Mouse (Mus musculus) CH12.LX (cell line): ENCODE results near the gene Dscaml1. TPM values are rescaled to one million over a fixed set of nuclear protein-coding genes. Genes with fewer than 3 reads are reported as not detected.

Experiments
- DNase-seq: peaks from one replicate; pipeline ENCODE4 v3.0.0-alpha.2; 2013; ENCODE audit errors: extremely low read depth
- H3K27ac ChIP-seq: 2 replicates; pipeline ENCODE4 v1.5.1; 2012; ENCODE audit warnings: low read depth, mild to moderate bottlenecking, control low read depth, moderate library complexity; ENCODE audit not compliant: insufficient read depth
- H3K27me3 ChIP-seq: replicated peaks from 2 replicates; pipeline ENCODE3; 2012; ENCODE audit warnings: inconsistent platforms
- H3K36me3 ChIP-seq, 2 experiments: replicated peaks in 1 of 2; 2 replicates each; pipeline versions ENCODE3 to v1.6.1; 2012; ENCODE audit warnings: inconsistent platforms in 1 of 2, low read length in 1 of 2, mild to moderate bottlenecking in 1 of 2, mixed read lengths in 1 of 2, moderate library complexity in 1 of 2; ENCODE audit not compliant: control insufficient read depth in 1 of 2, insufficient read depth in 1 of 2
- H3K4me1 ChIP-seq, 2 experiments: 2 replicates each; pipeline ENCODE4 v1.6.1; 2012; ENCODE audit warnings: inconsistent platforms in 1 of 2, moderate library complexity in 1 of 2; ENCODE audit not compliant: insufficient read depth in 2 of 2, control insufficient read depth in 1 of 2
- H3K4me2 ChIP-seq: 2 replicates; pipeline ENCODE4 v1.6.1; 2012; ENCODE audit warnings: low read depth, mild to moderate bottlenecking, control low read depth; ENCODE audit not compliant: poor library complexity, insufficient read depth, severe bottlenecking
- H3K4me3 ChIP-seq, 3 experiments: fragments of 150-350 bp in 1 of 3; sonication (generic) in 1 of 3; replicated peaks in 1 of 3; 2 replicates each; pipeline versions ENCODE3 to v1.5.1; 2011 to 2012; ENCODE audit warnings: low read depth in 2 of 3, low read length in 2 of 3, mild to moderate bottlenecking in 2 of 3, moderate library complexity in 2 of 3, control low read depth in 1 of 3, improper control_type of control experiment in 1 of 3, inconsistent platforms in 1 of 3, mixed read lengths in 1 of 3; ENCODE audit not compliant: poor library complexity in 1 of 3
- H3K79me2 ChIP-seq: replicated peaks from 2 replicates; pipeline ENCODE4 v1.6.1; 2012; ENCODE audit warnings: mild to moderate bottlenecking, moderate library complexity; ENCODE audit not compliant: control insufficient read depth, poor library complexity, insufficient read depth, severe bottlenecking; ENCODE audit errors: extremely low read depth
- H3K9ac ChIP-seq: 2 replicates; pipeline ENCODE4 v1.6.1; 2012; ENCODE audit warnings: low read depth, mild to moderate bottlenecking, control low read depth, moderate library complexity; ENCODE audit not compliant: insufficient read depth
- H3K9me3 ChIP-seq: replicated peaks from 2 replicates; pipeline ENCODE3; 2012; ENCODE audit warnings: low read length, inconsistent platforms, mixed read lengths
- BHLHE40 ChIP-seq: IDR thresholded peaks from 2 replicates; pipeline ENCODE4 v1.6.1; 2011; ENCODE audit warnings: mild to moderate bottlenecking, low read depth, low read length, improper control_type of control experiment
- CHD1 ChIP-seq: IDR thresholded peaks from 2 replicates; pipeline ENCODE4 v1.6.1; 2012; ENCODE audit warnings: low read depth, low read length, improper control_type of control experiment, inconsistent platforms
- CHD2 ChIP-seq: IDR thresholded peaks from 2 replicates; pipeline ENCODE4 v1.6.1; 2011; ENCODE audit warnings: low read length, improper control_type of control experiment
- CTCF ChIP-seq, 2 experiments: IDR thresholded peaks in 1 of 2; conservative IDR thresholded peaks in 1 of 2; 2 replicates each; pipeline ENCODE4 v1.5.1; 2011 to 2012; ENCODE audit warnings: low read depth in 2 of 2, low read length in 2 of 2, improper control_type of control experiment in 1 of 2, inconsistent platforms in 1 of 2, mild to moderate bottlenecking in 1 of 2, moderate library complexity in 1 of 2
- EP300 ChIP-seq: IDR thresholded peaks from 2 replicates; pipeline ENCODE4 v1.6.1; 2011; ENCODE audit warnings: low read length, improper control_type of control experiment
- GABPA ChIP-seq: IDR thresholded peaks from 2 replicates; pipeline ENCODE4 v1.6.1; 2012; ENCODE audit warnings: low read depth, low read length, improper control_type of control experiment, inconsistent platforms; ENCODE audit not compliant: insufficient replicate concordance
- HCFC1 ChIP-seq: IDR thresholded peaks from 2 replicates; pipeline ENCODE4 v1.6.1; 2012; ENCODE audit warnings: low read depth, mild to moderate bottlenecking, inconsistent platforms, low read length, improper control_type of control experiment
- IRF4 ChIP-seq: IDR thresholded peaks from 2 replicates; pipeline ENCODE4 v1.6.1; 2014; ENCODE audit warnings: low read depth, mild to moderate bottlenecking, inconsistent platforms, low read length, improper control_type of control experiment
- JUN ChIP-seq: IDR thresholded peaks from 2 replicates; pipeline ENCODE4 v1.6.1; 2011; ENCODE audit warnings: low read depth, mild to moderate bottlenecking, low read length, improper control_type of control experiment, moderate library complexity; ENCODE audit not compliant: insufficient read depth
- JUND ChIP-seq: conservative IDR thresholded peaks from 2 replicates; pipeline ENCODE4 v1.6.1; 2011; ENCODE audit warnings: low read depth, low read length, improper control_type of control experiment
- KAT2A ChIP-seq: IDR thresholded peaks from 2 replicates; pipeline ENCODE4 v1.6.1; 2012; ENCODE audit warnings: low read length, improper control_type of control experiment, inconsistent platforms; ENCODE audit not compliant: insufficient replicate concordance
- MAFK ChIP-seq: IDR thresholded peaks from 2 replicates; pipeline ENCODE4 v1.6.1; 2011; ENCODE audit warnings: low read length, improper control_type of control experiment; ENCODE audit not compliant: insufficient replicate concordance
- MAX ChIP-seq: IDR thresholded peaks from 2 replicates; pipeline ENCODE4 v1.6.1; 2011; ENCODE audit warnings: low read length, improper control_type of control experiment
- MEF2A ChIP-seq: IDR thresholded peaks from 2 replicates; pipeline ENCODE4 v1.6.1; 2014; ENCODE audit warnings: low read depth, mild to moderate bottlenecking, inconsistent platforms, low read length, improper control_type of control experiment, borderline replicate concordance
- MXI1 ChIP-seq: IDR thresholded peaks from 2 replicates; pipeline ENCODE4 v1.6.1; 2011; ENCODE audit warnings: mild to moderate bottlenecking, low read depth, low read length, improper control_type of control experiment
- MYC ChIP-seq: IDR thresholded peaks from 2 replicates; pipeline ENCODE4 v1.6.1; 2011; ENCODE audit warnings: low read depth, mild to moderate bottlenecking, improper control_type of control experiment, low read length
- NRF1 ChIP-seq: IDR thresholded peaks from 2 replicates; pipeline ENCODE4 v1.6.1; 2014; ENCODE audit warnings: low read depth, mild to moderate bottlenecking, inconsistent platforms, low read length, improper control_type of control experiment, moderate library complexity
- POLR2A ChIP-seq: IDR thresholded peaks from 2 replicates; pipeline ENCODE4 v1.6.1; 2011; ENCODE audit warnings: low read depth, mild to moderate bottlenecking, improper control_type of control experiment, low read length
- RAD21 ChIP-seq: IDR thresholded peaks from 2 replicates; pipeline ENCODE4 v1.6.1; 2011; ENCODE audit warnings: low read depth, mild to moderate bottlenecking, low read length, improper control_type of control experiment, moderate library complexity
- RCOR1 ChIP-seq: conservative IDR thresholded peaks from 2 replicates; pipeline ENCODE4 v1.6.1; 2012; ENCODE audit warnings: low read depth, mild to moderate bottlenecking, inconsistent platforms, low read length, improper control_type of control experiment
- SMC3 ChIP-seq: IDR thresholded peaks from 2 replicates; pipeline ENCODE4 v1.6.1; 2011; ENCODE audit warnings: low read depth, low read length, improper control_type of control experiment
- TBP ChIP-seq: conservative IDR thresholded peaks from 2 replicates; pipeline ENCODE4 v1.6.1; 2011; ENCODE audit warnings: low read depth, low read length, improper control_type of control experiment
- UBTF ChIP-seq: IDR thresholded peaks from 2 replicates; pipeline ENCODE4 v1.6.1; 2012; ENCODE audit warnings: low read depth, mild to moderate bottlenecking, inconsistent platforms, low read length, improper control_type of control experiment, moderate library complexity
- USF1 ChIP-seq: IDR thresholded peaks from 2 replicates; pipeline ENCODE4 v1.6.1; 2014; ENCODE audit warnings: low read depth, mild to moderate bottlenecking, inconsistent platforms, low read length, improper control_type of control experiment
- USF2 ChIP-seq: conservative IDR thresholded peaks from 2 replicates; pipeline ENCODE4 v1.6.1; 2011; ENCODE audit warnings: low read depth, low read length, improper control_type of control experiment
- ZC3H11A ChIP-seq: IDR thresholded peaks from 2 replicates; pipeline ENCODE4 v1.6.1; 2012; ENCODE audit warnings: low read depth, mild to moderate bottlenecking, inconsistent platforms, low read length, improper control_type of control experiment
- ZNF384 ChIP-seq: IDR thresholded peaks from 2 replicates; pipeline ENCODE4 v1.6.1; 2012; ENCODE audit warnings: low read depth, low read length, improper control_type of control experiment, inconsistent platforms
- dilution Hi-C: fragments of 300-500 bp; cut with MboI; formaldehyde crosslinking; loops from 2 replicates; pipeline ENCODE4 v1.14.3; 2020; ENCODE audit warnings: low sequenced_read_pairs; ENCODE audit not compliant: extremely low pct_unique_long_range_greater_than_20kb, extremely low pct_ligation_motif_present
- in situ Hi-C: fragments of 300-500 bp; cut with MboI; formaldehyde crosslinking; loops from 3 replicates; pipeline ENCODE4 v1.14.3; 2019; ENCODE audit warnings: low sequenced_read_pairs, low pct_ligation_motif_present, low pct_unique_long_range_greater_than_20kb, mixed read lengths
- polyA plus RNA-seq: library from polyadenylated mRNA; unstranded; fragments of >175 nt; gene quantifications from 2 replicates; pipeline ENCODE4 v1.2.1, GENCODE M21; 2012; ENCODE audit warnings: low read depth; ENCODE audit not compliant: insufficient read length
- total RNA-seq, 2 experiments: library from RNA; depleted of rRNA; stranded (reverse); fragments of 300-350 nt in 1 of 2; fragments of >200 nt in 1 of 2; gene quantifications; 2 replicates each; pipeline ENCODE4 v1.2.3; 2012 to 2014

The Dscaml1 gene
- total and polyA plus RNA-seq, 3 experiments: not detected

DNA sequence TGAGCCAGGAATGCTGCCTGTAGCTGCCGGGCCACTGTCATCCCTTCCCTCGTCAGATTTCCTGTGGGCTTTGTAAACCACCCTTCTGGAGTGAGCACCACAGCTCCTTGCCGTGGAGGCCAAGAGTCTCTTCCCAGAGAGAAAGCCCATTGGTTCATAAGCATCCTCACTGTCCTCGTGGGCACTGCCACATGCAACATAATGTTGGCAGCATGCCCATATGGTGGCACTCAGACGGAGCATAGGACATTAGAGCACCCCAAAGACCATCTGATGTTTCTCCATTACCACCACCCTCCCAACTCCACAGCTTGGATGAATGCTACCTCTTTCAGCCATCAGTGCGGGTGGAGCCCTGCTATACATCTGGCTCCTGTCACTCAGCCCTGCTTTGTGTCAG lies 306.8 kb downstream of the Dscaml1 start:
- Histone ChIP-seq H3K9me3 (no peaks in the 10 kb centered on the region), H3K4me2 (no peak overlapping the region), H3K36me3 (no peaks in the 10 kb centered on the region), H3K27ac (no peak overlapping the region), H3K27me3 (peaks cover 65% of the 10 kb centered on the region), H3K79me2 (no peaks in the 10 kb centered on the region), H3K4me3 (no peak overlapping the region), H3K4me1 (no peaks in the 10 kb centered on the region), H3K9ac (no peak overlapping the region)
- no peak for DNase-seq
- no peak for TF ChIP-seq MAX
- TF ChIP-seq KAT2A: no peak
- no peak for TF ChIP-seq GABPA
- TF ChIP-seq CTCF (conservative IDR thresholded peaks at IDR 0.05 in 1 of 2, IDR thresholded peaks at IDR 0.05 in 1 of 2; ENCODE audit: low read depth in 2 of 2, low read length in 2 of 2): no peak
- TF ChIP-seq POLR2A: no peak
- TF ChIP-seq MEF2A: no peak
- no peak for TF ChIP-seq IRF4
- TF ChIP-seq BHLHE40: no peak
- TF ChIP-seq MYC: no peak
- no peak for TF ChIP-seq USF2
- TF ChIP-seq ZC3H11A: no peak
- TF ChIP-seq ZNF384: no peak
- no peak for TF ChIP-seq MXI1
- no peak for TF ChIP-seq CHD1
- no peak for TF ChIP-seq JUND
- no peak for TF ChIP-seq UBTF
- in situ Hi-C loops (loop anchor here (25.0 kb wide), 1 partner anchor 521 kb away; the partner anchor contains the start of gene Tmprss4), dilution Hi-C loops (no loop called here)

DNA sequence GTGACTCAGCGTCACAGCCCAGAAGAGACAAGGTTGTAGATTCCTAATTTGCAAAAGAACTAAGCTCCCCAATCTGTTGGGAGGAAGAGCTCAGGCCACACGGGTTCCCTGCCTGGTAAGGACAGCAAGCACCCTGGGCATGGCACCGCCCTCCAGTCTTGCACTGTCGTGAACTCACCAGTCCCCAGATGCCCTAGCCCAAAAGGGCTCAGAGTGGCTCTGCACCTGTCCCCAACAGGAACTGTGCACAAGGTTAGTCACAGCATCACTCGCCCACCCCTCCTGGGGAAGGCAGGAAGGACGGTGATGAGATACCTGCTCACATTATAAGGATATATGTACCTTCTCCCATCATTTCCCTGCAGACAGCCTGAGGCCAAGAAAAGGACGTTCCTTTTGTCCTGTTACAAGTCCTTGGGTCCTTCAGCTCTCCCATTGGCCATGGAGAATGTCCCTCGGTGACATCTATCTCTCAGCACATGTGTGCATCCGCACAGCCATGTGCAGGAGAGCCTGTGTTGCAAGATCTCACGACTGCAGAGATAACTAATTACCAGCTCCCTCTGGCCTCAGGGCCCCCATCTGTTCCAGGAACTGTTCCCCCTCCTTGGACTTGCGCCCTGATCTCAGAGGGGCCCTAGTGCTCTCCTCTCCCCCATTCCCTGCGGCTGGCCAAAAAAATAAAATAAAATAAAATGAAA lies 312.7 kb downstream of the Dscaml1 start:
- no peak for DNase-seq

More for the DNA sequence above, 312.7 kb downstream of the Dscaml1 start:
- Histone ChIP-seq H3K4me2 (no peak overlapping the region), H3K4me3 (no peak overlapping the region), H3K27ac (no peak overlapping the region), H3K27me3 (peaks cover 63% of the 10 kb centered on the region), H3K9me3 (peaks cover 3% of the 10 kb centered on the region), H3K9ac (no peak overlapping the region), H3K36me3 (no peaks in the 10 kb centered on the region), H3K79me2 (no peaks in the 10 kb centered on the region), H3K4me1 (peaks cover 0 to 3% of the 10 kb centered on the region in 2 experiments; a peak in 1 of 4 replicates)
- in situ Hi-C loops: loop anchor here (25.0 kb wide), 1 partner anchor 527 kb away; the partner anchor contains the start of gene Tmprss4
- dilution Hi-C loops: no loop called here
- TF ChIP-seq CHD1: no peak
- no peak for TF ChIP-seq NRF1
- TF ChIP-seq IRF4: no peak
- no peak for TF ChIP-seq EP300
- TF ChIP-seq MYC: no peak
- TF ChIP-seq USF2: no peak
- TF ChIP-seq TBP: no peak
- TF ChIP-seq ZNF384: no peak
- no peak for TF ChIP-seq SMC3
- no peak for TF ChIP-seq HCFC1
- no peak for TF ChIP-seq MEF2A
- no peak for TF ChIP-seq USF1
- TF ChIP-seq RCOR1: no peak
- no peak for TF ChIP-seq MAFK
- TF ChIP-seq CHD2: no peak
- no peak for TF ChIP-seq JUN
- TF ChIP-seq KAT2A: no peak
- TF ChIP-seq RAD21: no peak
